Mouse (Mus musculus) kidney, adult 8-10 months (tissue): ENCODE data around the gene Rptor.

ENCODE experiments used
- DNase-seq, 2 experiments: peaks; one replicate each; pipeline ENCODE4 v3.0.0; 2022

Rptor gene

DNA sequence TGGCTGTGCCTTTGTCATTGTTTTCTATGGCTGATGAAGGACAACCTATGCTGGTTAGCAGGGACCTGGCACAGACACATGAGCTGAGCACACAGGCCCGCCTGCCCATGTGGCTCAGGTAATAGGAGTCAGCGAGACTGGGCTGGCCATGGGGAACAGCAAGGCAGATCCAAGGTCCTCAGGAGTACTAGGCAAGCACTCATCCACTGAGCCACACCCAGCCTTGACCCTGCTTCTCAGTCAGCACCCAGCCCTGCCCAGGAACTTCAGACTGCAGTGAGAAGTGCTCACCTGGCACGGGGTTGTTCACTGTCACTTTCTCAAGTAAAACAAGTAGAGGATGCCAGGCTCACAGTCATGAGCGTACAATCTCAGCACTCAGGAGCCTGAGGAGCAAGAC, 270.9 kb downstream of the Rptor start:
- no peak for DNase-seq

DNA sequence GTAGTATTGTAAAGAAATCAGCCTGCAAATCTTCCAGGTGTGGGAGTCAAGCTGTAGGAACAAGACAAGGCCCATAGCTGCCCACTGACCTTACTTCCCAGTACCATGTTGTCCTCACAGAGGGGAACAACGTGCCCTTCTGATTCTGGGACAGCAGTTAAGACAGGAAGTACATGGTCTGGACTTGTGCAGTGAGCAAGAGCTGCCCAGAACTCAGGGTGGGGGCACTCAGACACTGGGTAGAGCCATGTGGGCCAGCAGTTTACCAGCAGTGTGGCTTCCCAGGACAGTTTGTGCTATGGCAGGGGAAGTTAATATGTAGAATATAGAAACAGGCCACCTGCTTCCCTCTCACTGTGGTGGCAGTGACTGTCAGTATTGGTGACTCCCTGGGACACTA, 272.1 kb downstream of the Rptor start:
- no peak for DNase-seq

DNA sequence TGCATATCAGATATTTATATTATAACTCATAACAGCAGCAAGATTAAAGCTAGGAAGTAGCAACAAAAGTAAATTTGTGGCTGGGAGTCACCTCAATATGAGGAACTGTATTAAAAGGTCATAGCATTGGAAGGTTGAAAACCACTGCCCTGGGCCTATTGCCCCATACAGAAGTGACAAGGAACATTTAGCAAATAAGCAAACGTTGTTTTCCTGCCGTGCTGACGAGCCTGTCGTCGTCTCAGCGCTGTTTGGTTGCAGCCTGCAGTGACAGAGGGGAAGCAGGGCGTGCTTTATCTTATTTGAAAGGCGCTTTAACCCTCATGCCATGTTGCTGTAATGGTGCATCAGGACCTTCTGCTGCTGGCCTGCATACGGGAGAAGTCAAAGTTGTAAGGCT, 273.0 kb downstream of the Rptor start:
- DNase-seq: no peak

DNA sequence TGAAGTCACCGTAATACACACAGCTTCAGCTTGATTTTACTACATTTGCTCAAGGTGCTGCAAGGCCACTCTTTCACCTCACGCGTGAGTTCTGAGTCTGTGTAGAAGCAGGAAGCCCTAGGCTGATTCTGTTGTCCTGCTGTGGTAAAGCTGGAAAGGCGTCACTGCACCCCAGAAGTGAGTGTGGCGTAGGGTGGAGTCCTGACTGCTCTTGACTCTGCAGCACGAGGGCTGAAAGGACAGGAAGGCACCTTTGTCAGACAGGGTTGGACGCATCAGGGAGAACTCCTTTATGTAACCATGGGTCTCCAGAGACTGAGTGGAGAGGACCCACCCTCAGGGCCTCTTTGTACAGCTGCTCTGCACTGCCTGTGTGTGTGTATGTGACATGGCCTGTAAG, 274.4 kb downstream of the Rptor start:
- DNase-seq: no peak

DNA sequence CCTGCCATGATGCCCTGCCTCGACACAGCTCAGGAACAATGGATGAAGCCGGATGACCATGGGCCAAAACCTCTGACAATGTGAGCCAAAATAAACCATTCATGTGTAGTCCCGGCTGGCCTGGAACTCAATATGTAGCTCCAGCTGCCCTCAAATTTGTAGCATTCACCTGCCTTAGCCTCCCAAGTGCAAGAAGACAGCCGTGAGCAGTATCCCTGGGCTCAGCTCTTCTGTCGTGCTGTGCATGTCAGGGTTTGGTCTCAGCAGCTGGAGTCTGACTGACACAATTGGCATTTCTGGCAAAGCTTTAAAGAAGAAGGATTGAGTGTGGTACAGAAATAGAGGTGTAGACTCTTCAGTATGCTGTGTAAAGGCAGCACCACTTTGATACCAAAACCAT, 276.9 kb downstream of the Rptor start:
- DNase-seq: no peak

DNA sequence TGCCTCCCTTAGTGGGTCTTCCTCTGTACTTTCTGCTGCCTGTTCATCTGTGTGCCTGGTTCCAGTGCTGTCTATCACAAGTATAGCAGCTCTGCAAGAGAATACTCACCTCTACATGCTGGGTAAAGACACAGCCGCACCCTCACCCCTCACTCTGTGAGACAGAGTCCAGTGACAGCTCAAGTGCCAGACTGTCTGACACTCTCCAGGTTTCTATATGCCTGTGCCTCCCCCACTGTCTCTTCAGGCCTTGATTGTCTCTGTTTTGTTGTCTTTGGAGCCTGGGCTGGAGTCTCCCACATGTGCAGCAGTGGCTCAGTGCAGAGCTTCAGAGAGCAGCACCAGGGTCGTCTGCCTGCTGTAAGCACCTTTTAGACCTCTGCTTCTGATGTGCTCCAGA, 280.9 kb downstream of the Rptor start:
- no peak for DNase-seq

DNA sequence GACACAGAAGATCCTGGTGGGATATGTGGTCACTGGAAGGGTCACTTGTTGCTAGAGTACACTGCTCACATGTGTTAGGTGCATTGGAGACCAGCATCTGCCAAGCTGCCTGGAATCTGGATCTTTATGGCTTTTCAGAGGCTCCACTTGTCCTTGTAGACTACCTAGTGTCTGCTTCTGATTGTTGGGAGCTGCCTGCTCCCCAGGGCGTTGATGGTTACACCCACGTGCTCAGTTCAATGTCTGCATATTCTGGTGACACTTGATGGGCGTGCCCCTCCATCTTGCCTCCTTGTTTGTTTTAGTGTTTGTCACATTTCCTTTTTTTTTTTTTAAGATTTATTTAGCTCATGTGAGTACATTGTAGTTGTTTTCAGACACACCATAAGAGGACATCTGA, 287.3 kb downstream of the Rptor start:
- DNase-seq: no peak

DNA sequence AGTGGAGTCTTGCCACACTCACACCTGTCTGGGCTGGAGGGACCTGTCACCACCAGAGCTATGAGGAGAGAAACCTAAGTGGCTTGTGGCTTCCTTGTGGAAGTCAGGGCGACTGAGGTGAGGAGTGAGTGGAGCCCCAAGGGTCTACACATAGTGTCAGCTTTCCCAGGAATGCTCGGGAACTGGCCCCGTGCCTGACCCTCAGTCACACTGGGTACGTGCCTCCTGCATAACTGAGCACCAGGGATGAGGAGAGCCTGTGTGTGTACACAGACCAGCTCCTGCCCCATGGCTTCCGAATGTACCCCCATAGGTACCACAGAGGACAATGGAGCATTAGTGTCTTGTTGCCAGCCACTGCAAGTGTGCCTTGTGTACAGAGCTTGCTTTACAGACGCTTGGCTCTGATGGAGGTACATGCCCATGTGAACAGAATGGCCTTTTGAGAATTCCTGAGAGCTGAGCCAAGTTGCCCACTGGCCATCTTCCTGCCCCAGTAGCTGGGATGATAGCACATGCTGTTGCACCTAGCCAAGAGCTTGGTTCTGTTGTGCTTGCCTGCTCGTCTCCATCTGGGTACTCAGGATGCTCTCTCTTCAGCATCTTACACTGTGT, 289.0 kb downstream of the Rptor start:
- no peak for DNase-seq

DNA sequence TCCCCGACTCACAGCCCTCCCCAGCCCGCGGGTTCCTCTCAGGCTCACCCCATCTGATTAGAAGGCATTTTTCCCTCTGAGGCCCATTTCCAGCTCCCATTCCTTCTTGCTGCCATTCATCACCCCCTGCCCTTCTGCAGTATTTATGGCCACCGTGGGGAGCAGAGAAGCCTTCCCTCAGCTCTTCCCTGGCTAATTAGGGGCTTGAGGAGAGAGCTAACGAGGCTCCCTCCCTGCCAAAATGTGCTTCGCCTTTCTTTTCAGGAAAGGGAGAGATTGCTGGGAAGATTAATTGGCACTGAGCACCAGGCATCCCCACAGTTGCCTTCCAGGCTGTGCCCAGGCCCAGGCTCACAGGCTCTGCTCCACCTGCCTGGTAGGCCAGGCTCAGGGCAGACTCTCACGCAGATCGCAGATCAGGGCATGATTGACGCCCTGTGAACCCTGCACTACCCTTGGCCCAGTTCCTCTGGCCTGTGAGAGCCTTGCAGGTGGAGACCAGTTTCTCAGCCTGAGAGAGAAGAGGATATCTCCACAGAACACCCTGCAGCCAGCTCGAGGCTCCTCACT, 291.0 kb downstream of the Rptor start:
- no peak for DNase-seq

DNA sequence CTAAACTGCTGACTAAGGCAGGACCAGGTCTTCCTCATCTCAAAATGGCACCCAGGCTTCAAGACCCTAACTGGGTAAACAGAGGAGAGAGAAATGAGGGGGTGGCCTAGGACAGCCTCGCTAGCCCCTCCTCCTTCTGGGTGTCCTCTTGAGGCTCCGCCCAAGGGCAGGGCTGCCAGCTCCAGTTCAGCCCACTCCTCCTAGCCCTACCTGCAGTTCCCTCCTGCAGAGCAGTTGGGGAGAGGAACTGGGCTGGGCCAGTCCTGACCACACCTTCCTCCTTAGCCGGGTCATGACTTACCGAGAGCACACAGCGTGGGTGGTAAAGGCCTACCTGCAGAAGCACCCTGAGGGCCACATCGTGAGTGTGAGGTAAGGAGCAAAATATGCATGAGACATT, 291.9 kb downstream of the Rptor start:
- peak in 1 of 2 experiments; percentile 16 for DNase-seq

DNA sequence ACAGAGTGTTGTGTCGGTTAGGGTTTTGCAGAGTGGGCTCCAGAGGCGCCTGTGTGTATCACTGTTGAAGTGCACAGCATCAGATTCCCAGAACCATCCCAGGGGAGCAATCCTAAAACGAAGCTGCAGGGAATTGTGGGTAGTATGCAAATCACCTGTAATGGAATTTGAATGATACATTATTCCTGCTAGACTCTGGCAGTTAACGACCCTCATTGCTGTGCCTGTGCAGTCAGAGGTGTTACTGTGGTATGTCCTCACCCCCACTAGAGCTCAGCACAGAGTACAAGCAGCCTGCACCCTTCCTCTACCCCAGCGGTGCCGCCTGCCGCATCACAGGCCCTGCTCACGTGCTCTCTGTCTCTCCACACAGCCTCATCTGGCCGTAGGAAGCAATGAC, 294.3 kb downstream of the Rptor start:
- no peak for DNase-seq

DNA sequence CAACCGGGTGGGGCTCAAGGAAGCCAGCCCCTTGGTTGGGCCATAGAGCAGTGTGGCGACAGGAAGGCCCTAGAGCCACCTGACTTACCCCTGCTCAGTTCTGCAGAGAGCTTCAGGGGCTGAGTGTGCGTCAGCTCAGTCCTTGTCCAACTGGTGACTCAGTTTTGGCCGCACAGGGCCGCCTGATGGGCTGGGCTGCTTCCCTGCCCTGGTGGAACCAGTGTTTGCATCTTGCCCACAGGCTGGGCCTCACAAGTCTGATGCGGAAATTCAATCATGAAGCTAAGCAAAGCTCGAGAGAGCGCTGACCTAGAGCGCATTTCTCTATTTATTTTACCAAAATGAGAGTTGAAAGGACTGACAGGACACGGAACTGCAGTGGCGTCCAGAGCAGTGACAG, 296.3 kb downstream of the Rptor start:
- DNase-seq: no peak

DNA sequence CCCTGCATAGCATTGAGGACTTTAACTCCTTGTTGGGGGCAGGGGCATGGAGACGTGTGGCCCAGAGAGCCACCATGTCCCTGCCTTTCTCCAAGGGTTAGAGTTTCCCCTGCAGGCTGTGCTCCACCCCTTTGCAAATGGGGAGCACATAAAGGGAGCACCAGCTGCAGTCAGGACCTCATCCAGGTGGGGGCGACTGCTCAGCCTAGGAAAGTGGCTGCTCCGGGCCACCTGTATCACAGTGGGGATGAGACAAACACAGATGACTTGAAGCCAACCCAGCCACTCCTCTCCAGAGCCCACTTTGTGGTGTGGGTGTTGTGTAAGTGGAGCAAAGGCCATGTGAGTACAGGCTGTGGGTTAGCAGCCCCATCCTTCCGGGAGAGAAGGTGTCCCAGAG, 298.5 kb downstream of the Rptor start:
- DNase-seq: no peak

DNA sequence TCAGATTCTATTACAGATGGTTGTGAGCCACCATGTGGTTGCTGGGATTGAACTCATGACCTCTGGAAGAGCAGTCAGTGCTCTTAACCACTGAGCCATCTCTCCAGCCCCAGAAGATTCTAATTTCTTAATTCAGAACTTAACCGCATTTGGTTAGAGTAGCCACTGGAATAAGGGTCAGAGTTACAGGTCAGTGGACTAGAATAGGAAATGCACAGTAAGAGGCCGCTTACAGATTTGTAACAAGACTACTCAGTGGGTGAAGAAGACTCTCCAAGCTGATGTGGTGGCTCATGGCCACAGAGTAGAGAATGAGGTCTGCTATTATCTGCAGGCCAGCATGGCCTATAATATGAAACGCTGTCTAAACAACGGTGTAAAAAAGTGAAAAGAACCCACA, 300.2 kb downstream of the Rptor start:
- no peak for DNase-seq

DNA sequence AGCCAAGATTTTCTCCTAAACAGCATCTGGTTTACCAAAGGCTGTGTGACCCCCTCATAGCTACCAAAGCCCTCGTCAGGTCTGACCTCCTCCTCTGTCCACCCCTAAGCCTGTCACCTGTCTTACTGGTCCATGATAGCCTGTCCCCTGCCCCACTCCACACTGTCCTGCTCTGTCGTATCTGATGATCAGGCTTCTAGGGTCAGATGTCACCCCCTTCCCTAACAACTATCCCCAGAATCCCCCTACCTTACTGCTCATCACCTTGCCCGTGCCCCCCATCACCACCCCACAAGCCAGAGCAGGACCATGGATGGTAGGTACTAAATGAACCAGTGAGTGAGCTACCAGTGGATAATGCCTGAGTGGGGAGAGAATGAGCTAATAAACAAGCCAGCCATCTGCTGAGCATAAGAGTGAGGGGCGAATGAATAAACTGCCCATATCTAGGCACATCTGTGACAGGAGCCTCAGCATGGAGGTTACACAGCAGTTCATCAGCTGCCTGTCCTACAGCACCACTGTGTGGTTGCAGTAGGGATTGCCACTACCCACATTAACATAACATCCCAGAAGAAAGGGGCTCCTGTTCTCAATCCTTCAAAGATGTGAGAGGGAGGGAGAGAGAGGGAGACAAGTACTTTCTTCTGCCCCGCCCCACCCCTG, 302.0 kb downstream of the Rptor start:
- peak; percentile 33 to 69 for DNase-seq

DNA sequence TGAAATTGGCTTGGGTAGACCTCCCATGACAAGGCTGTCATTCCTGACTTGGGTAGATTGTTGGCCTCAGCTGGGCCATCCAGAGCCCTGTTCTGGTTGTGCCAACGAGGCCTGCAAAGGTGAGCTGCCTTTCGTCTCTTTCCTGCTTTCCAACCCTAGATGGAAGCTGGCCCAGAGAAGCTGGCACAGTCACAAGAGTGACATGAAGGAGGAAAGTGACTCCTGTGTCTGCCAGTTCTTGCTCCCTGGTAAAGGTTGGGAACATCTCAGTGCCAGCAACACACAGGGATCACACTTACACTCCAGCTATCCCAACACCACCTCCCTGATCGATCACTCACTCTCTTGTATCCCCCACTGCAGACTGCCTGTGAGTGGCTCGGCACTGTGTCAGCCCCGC, 303.1 kb downstream of the Rptor start:
- no peak for DNase-seq

DNA sequence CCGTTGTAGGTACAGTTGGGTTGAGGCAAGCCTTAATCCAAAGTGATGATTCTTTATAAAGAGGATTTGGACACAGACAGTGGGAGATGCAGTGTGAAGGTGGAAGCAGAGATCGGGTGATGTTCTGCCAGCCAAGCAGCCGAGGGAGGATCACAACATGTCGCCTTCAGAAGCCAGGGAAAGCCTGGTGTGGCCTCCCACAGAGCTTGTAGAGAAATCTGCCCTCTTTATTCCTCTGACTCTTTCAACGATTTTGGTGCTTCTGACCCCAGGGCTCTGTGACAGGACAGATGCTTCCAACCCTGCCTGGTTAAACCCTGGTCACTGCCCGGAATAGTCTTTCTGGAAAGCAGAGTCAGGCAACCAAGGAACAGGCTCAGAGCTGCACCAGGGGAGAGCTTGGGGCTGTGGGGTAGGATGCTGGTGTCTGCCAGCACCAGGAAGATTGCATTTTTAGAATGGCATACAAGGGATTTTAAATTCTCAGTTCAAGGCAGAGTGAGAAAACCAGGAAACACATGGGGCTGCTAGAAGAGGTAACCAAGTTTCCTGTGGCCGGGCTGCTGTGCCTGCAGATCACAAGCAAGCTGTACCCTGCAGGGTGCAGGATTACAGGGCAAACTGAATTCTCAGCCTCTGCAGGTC, 304.4 kb downstream of the Rptor start:
- DNase-seq: no peak

DNA sequence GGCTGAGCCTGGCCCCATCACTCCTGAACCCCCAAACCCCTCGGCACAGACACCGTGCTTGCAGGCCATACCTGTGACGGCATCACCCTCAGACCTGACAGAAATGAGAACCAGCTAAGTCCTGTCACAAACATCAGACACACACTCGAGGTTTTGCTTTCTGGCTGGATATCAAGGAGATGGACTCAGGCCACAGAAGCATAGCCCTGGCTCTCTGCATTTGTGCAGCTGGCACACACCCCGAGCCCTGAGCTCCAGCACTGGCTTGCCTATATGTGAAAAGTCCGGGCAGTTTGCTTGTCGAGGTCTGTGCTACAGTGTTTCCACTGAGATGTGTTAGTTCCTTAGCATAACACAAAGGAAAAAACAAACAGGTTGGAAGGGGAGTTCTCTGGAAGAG, 305.0 kb downstream of the Rptor start:
- no peak for DNase-seq

DNA sequence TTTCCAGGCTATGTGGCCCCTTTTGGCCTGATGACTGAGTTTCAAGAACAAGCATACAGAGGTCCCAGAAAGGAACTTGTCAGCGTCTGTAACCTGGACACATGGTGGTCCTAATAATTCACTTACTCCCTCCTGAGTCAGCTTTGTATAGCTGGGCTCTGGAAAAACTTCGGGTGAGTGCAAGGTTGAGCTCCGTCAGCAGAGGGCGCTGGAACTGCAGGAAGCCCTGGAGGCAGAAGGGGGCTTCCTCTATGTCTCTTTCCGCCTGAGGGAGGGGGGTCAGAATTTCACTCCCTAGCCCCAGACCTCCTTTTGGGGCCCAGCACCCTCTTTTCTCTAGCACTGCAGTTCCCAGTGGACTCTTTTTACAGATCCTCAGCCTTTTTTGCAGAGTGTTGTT, 306.7 kb downstream of the Rptor start:
- DNase-seq: peak in 1 of 2 experiments; percentile 75

DNA sequence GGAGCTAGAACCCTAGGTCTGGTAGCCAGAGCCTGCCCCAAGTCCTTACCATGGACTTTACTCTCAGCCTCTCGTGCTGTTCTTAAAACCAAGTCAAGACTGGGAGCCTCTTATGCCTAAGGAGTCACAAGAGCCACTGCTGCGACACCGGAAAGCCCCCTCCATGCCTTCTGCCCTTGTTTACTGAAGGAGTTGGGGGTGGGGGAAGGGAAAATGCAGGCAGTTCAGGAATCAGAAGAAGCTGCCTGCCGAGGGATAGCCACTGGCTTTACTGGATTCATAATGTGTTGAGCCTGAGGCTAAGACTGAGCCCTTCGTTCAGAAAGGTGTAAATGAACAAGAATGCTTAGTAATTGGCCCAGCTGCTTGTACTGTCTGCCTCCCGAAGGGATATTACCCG, 310.1 kb downstream of the Rptor start:
- no peak for DNase-seq

DNA sequence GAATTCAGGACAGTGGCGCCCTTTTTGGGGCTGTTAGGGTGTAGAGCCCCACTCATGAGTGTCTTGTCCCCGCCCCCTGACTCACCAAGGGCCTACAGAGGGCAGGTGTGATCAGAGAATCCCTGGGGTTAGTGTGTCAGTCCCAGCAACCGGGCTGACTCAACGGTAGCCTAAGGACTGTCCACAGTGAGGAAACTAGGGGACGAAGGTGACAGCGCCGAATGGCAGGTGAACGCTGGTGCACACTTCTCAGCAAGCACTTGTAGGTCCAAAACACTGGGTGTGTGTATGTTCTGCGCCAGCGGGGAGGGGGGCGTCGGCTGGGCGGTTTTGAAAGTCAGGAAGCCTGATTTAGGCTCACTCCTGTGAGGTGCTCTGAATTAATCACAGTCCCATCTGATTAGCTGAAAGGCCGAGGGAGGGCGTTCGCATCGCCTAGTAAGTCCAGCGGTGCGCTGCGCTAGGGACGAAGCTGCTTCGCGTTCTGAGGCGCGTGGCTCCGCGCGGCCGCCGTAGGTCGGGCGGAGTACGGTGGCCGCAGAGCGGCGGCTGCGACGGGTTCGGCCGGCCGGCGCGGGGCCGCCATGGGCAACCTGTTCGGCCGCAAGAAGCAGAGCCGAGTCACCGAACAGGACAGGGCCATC, 310.7 kb downstream of the Rptor start, which contains the start of gene Chmp6:
Gene Chmp6, plus strand, starts transcription at position 151 of the 644 bp plus-strand sequence.
- DNase-seq: peak; percentile 86 to 93

DNA sequence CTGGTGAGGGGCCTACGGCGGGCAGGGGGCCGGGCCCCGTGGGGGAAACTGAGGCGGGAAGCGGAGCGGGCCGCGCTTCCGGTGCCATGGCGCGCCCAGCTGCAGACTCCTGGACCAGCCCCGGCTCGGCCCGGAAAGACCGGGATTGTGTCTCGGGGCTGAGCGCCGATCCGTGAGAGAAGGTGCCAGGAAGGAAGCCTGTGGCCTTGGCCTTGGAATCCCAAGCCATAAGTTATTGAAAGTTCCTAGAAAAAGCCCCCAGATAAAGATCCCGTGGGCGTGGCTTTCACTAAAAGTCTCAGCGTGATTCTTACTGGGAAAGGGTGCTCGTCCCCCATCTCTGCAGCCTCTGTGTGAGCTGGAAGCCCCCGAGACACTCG, 311.2 kb downstream of the Rptor start:
- DNase-seq: no peak

DNA sequence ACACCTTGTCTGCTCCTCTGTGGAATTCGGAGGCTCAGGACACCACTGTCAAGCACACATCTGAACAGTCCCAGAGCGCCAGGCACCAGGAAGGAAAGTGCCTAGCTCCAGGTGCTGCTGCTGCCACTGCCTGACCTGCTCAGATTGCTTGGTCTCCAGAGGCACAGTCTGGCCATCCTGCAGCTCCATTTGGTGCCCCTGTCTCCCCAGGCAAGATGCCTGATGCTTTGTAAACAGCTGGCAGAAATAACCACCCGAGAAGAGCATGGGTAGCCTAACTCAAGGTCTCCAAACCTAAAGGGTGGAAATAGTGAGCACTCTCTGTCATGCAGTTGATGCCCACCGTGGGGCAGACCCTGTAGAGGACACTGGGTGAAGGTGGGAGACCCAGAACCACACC, 311.7 kb downstream of the Rptor start:
- DNase-seq: no peak

DNA sequence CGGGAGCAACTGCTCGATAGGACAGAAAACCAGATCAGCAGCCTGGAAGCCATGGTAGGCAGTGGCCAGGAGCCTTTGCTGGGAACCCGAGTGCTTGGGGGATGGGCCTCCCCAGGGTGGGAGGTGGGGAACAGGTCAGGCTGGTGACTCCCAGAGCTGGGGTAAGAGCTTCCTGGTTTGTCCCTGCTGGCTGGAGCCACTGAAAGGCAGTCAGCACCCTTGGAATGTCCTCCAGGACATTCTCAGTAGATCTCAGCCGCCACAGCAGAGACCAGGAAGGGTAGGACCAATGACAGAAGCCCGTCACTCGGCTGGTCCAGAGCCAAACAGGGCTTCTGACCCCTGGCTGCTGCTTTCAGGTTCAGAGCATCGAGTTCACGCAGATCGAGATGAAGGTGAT, 313.0 kb downstream of the Rptor start:
- peak; percentile 64 to 68 for DNase-seq
